ENCODE assay signal across 8 mouse cellular contexts in genomic region chr14:121279106-121279505, GRCm38 (mm10).
DNase-seq lines count a peak whose midpoint lies in the region; ATAC-seq and TF ChIP-seq lines count a peak whose summit lies in the region.

No protein-coding gene starts in this region.

- 23% methylated on average over 6 of the region's 6 CpGs for WGBS in cerebellum, adult 2 months
- WGBS in forebrain, postnatal 0 days, result 24% methylated on average over 6 of the region's 6 CpGs
- 25% methylated on average over 6 of the region's 6 CpGs for WGBS in lung, embryonic 15.5 days

- peaks cover 84% of the 10 kb centered on the region for H3K36me3 ChIP-seq in forebrain, postnatal 0 days (ENCODE audit: insufficient read depth)
- H3K36me3 ChIP-seq in lung, embryonic 15.5 days, result peaks cover 69% of the 10 kb centered on the region

- TF ChIP-seq CTCF in cerebellum, adult 2 months (IDR thresholded peaks at IDR 0.05; ENCODE audit: borderline replicate concordance, insufficient read depth, low read depth, low read length), result peak; percentile 90
- peak; percentile 98 for TF ChIP-seq CTCF in forebrain, postnatal 0 days (IDR thresholded peaks at IDR 0.05; ENCODE audit: low read depth)
- TF ChIP-seq CTCF in layer of hippocampus, adult 2 months (conservative IDR thresholded peaks at IDR 0.05), result peak; percentile 96

- no peak overlapping the region for H3K4me2 ChIP-seq in forebrain, postnatal 0 days (ENCODE audit: low read depth)
- no peak overlapping the region for H3K4me2 ChIP-seq in lung, embryonic 15.5 days

- ATAC-seq in forebrain, postnatal 0 days, result peak; percentile 86
- ATAC-seq in hematopoietic stem cell, adult 5-6 weeks (replicated peaks in 1 of 2; ENCODE audit: insufficient read depth in 1 of 2, low FRiP score in 2 of 2, low TSS enrichment in 1 of 2, low read depth in 1 of 2, poor library complexity in 2 of 2, severe bottlenecking in 2 of 2), result peak; percentile 67 to 68
- peak; percentile 41; the same call in 1 of the 2 replicates for ATAC-seq in lung, embryonic 15.5 days (ENCODE audit: borderline replicate concordance, extremely low read depth, low FRiP score, low TSS enrichment)

- H3K4me3 ChIP-seq in cerebellum, adult 2 months (replicated peaks; ENCODE audit: insufficient read depth, low read depth, low read length), result no peak overlapping the region
- no peak overlapping the region for H3K4me3 ChIP-seq in forebrain, postnatal 0 days (ENCODE audit: low read depth, low read length)
- no peak overlapping the region for H3K4me3 ChIP-seq in layer of hippocampus, adult 2 months
- H3K4me3 ChIP-seq in lung, embryonic 15.5 days, result no peak overlapping the region

- H3K9me3 ChIP-seq in forebrain, postnatal 0 days (ENCODE audit: low read length), result no peaks in the 10 kb centered on the region
- H3K9me3 ChIP-seq in lung, embryonic 15.5 days, result no peaks in the 10 kb centered on the region

- H3K27ac ChIP-seq in cerebellum, adult 2 months (ENCODE audit: insufficient read depth, low read length), result no peak overlapping the region
- no peak overlapping the region for H3K27ac ChIP-seq in forebrain, postnatal 0 days (ENCODE audit: low read depth, low read length)
- H3K27ac ChIP-seq in layer of hippocampus, adult 2 months, result no peak overlapping the region
- H3K27ac ChIP-seq in lung, embryonic 15.5 days, result no peak overlapping the region

- peak; percentile 16 for DNase-seq in MEL-GATA-1-ER (ENCODE audit: extremely low read depth, low read depth)
- DNase-seq in cerebellum, adult 2 months, result peak; percentile 64 to 81
- DNase-seq in forebrain, postnatal 0 days, result peak; percentile 90
- DNase-seq in layer of hippocampus, adult 2 months (ENCODE audit: low spot score in 2 of 2), result peak; percentile 76 to 91
- DNase-seq in ovary, adult 18-20 months (ENCODE audit: low spot score), result peak; percentile 44
- DNase-seq in thymus, postnatal 0 days (ENCODE audit: low spot score), result peak; percentile 72

- no peak overlapping the region for H3K9ac ChIP-seq in forebrain, postnatal 0 days
- no peak overlapping the region for H3K9ac ChIP-seq in lung, embryonic 15.5 days

- H3K27me3 ChIP-seq in cerebellum, adult 2 months (ENCODE audit: control insufficient read depth, insufficient read depth, low read length), result no peaks in the 10 kb centered on the region
- no peaks in the 10 kb centered on the region for H3K27me3 ChIP-seq in forebrain, postnatal 0 days (ENCODE audit: insufficient read depth, low read length)
- no peaks in the 10 kb centered on the region for H3K27me3 ChIP-seq in lung, embryonic 15.5 days

- TF ChIP-seq POLR2A in cerebellum, adult 2 months (IDR thresholded peaks at IDR 0.05; ENCODE audit: borderline replicate concordance, insufficient read depth, low read length), result no peak

- no peaks in the 10 kb centered on the region; the same call in 1 of the 2 replicates for H3K4me1 ChIP-seq in cerebellum, adult 2 months (ENCODE audit: control insufficient read depth, insufficient read depth, low read length)
- no peaks in the 10 kb centered on the region for H3K4me1 ChIP-seq in forebrain, postnatal 0 days (ENCODE audit: insufficient read depth)
- H3K4me1 ChIP-seq in lung, embryonic 15.5 days, result no peaks in the 10 kb centered on the region

Comparison
In these comparisons a context has a peak if more than half of its experiments do, and no peak if none do; other contexts are left out.
1. DNase-seq: peak in every context shown above with its lines; median percentile 90 in forebrain, postnatal 0 days; 84 in layer of hippocampus, adult 2 months; 72 in cerebellum, adult 2 months; 72 in thymus, postnatal 0 days; 44 in ovary, adult 18-20 months; 16 in MEL-GATA-1-ER.